Mouse (Mus musculus) midbrain, embryonic 12.5 days (tissue): ENCODE data around the gene Entr1. TPM values are rescaled to one million over a fixed set of nuclear protein-coding genes. Genes with fewer than 3 reads are reported as not detected.

Source experiments
- ATAC-seq: fragments of 200-750 bp; cut with Nextera tagmentation; 2 replicates; pipeline ENCODE4 v1.8.0; 2017; ENCODE audit warnings: low read depth, moderate TSS enrichment, moderate library complexity; ENCODE audit not compliant: low FRiP score
- H3K27ac ChIP-seq: fragments of 300-500 bp; sonication (generic); replicated peaks from 2 replicates; pipeline ENCODE4 v1.5.1; 2016; ENCODE audit warnings: mild to moderate bottlenecking
- H3K27me3 ChIP-seq: fragments of 300-500 bp; sonication (generic); 2 replicates; pipeline ENCODE4 v1.6.1; 2016; ENCODE audit warnings: mild to moderate bottlenecking
- H3K36me3 ChIP-seq: fragments of 300-500 bp; sonication (generic); 2 replicates; pipeline ENCODE4 v1.6.1; 2016
- H3K4me1 ChIP-seq: fragments of 300-500 bp; sonication (generic); 2 replicates; pipeline ENCODE4 v1.6.1; 2016
- H3K4me2 ChIP-seq: fragments of 300-500 bp; sonication (generic); replicated peaks from 2 replicates; pipeline ENCODE4 v1.6.1; 2016; ENCODE audit warnings: mild to moderate bottlenecking, moderate library complexity
- H3K4me3 ChIP-seq: fragments of 300-500 bp; sonication (generic); 2 replicates; pipeline ENCODE4 v1.5.1; 2016; ENCODE audit warnings: mild to moderate bottlenecking
- H3K9ac ChIP-seq: fragments of 300-500 bp; sonication (generic); replicated peaks from 2 replicates; pipeline ENCODE4 v1.6.1; 2016; ENCODE audit warnings: mild to moderate bottlenecking, moderate library complexity
- H3K9me3 ChIP-seq: fragments of 300-500 bp; sonication (generic); 2 replicates; pipeline ENCODE4 v1.6.1; 2016; ENCODE audit warnings: mild to moderate bottlenecking
- WGBS: fragments of 180-500 bp; shearing (Covaris S2); methylation state at CpG from one replicate; pipeline ENCODE4 v1.1.7; 2016; 5-methylcytosine and 5-hydroxymethylcytosine counted together
- polyA plus RNA-seq: library from polyadenylated mRNA; unstranded; fragments of >200 nt; fragmentation: Nextera tagmentation; extraction: Ambion mirVana; gene quantifications from 2 replicates; pipeline ENCODE4 v1.2.1, GENCODE M21; 2016

Gene Entr1
- polyA plus RNA-seq = 169 and 170 TPM in 2 replicates

- peak within 1 kb of the TSS; percentile 98 for H3K4me3 ChIP-seq
- ATAC-seq = peak; percentile 90
- H3K27ac ChIP-seq = peak within 1 kb of the TSS; percentile 63
- peaks cover 74% of the 10 kb centered on the region for H3K36me3 ChIP-seq
- H3K27me3 ChIP-seq = no peaks in the 10 kb centered on the region
- no peaks in the 10 kb centered on the region for H3K9me3 ChIP-seq
- H3K4me2 ChIP-seq = peak within 1 kb of the TSS; percentile 99
- under 1% methylated on average over 56 of the region's 60 CpGs for WGBS
- H3K4me1 ChIP-seq = peaks cover 21% of the 10 kb centered on the region
- H3K9ac ChIP-seq = peak within 1 kb of the TSS; percentile 95
These were observed at the start of gene Entr1, which contains the start of gene Pmpca for GRCm38 (mm10) chr2:26389154-26389690. Gene Entr1, minus strand, starts transcription at chr2:26389316. Gene Pmpca, plus strand, starts transcription at chr2:26389339.

- peaks cover 69% of the 10 kb centered on the region for H3K36me3 ChIP-seq
- no peak overlapping the region for H3K4me3 ChIP-seq
These were observed 49.3 kb upstream of the Entr1 start for GRCm38 (mm10) chr2:26438373-26438772.

GRCm38 (mm10) chr2:26437221-26437620 lies 48.1 kb upstream of the Entr1 start:
- 85% methylated on average over 4 of the region's 4 CpGs for WGBS
- Histone ChIP-seq H3K4me2 (no peak overlapping the region), H3K4me1 (0 out of 2 replicates have a peak, but pooled peaks cover 6% of the 10 kb centered on the region), H3K9ac (no peak overlapping the region), H3K27me3 (no peaks in the 10 kb centered on the region), H3K4me3 (no peak overlapping the region), H3K36me3 (peaks cover 78% of the 10 kb centered on the region), H3K27ac (no peak overlapping the region), H3K9me3 (no peaks in the 10 kb centered on the region)
- ATAC-seq = no peak

More at GRCm38 (mm10) chr2:26438373-26438772, 49.3 kb upstream of the Entr1 start:
- no peak overlapping the region for H3K27ac ChIP-seq
- H3K9ac ChIP-seq = no peak overlapping the region
- 89% methylated on average over 7 of the region's 7 CpGs for WGBS
- H3K4me1 ChIP-seq = peaks cover 12% of the 10 kb centered on the region
- H3K4me2 ChIP-seq = no peak overlapping the region
- no peak for ATAC-seq
- H3K27me3 ChIP-seq = no peaks in the 10 kb centered on the region
- H3K9me3 ChIP-seq = no peaks in the 10 kb centered on the region

- Histone ChIP-seq H3K4me1 (0 out of 2 replicates have a peak, but pooled peaks cover 6% of the 10 kb centered on the region), H3K9ac (no peak overlapping the region), H3K36me3 (peaks cover 81% of the 10 kb centered on the region), H3K4me2 (no peak overlapping the region), H3K27me3 (no peaks in the 10 kb centered on the region), H3K9me3 (no peaks in the 10 kb centered on the region), H3K4me3 (no peak overlapping the region), H3K27ac (no peak overlapping the region)
- ATAC-seq = no peak
- 96% methylated on average over 7 of the region's 7 CpGs for WGBS
These were observed 45.9 kb upstream of the Entr1 start for GRCm38 (mm10) chr2:26434791-26435572.

GRCm38 (mm10) chr2:26429851-26430250 lies 40.7 kb upstream of the Entr1 start:
- Histone ChIP-seq H3K36me3 (peaks cover 94% of the 10 kb centered on the region), H3K4me2 (no peak overlapping the region), H3K27me3 (no peaks in the 10 kb centered on the region), H3K9me3 (no peaks in the 10 kb centered on the region), H3K4me3 (no peak overlapping the region), H3K4me1 (no peaks in the 10 kb centered on the region), H3K27ac (no peak overlapping the region), H3K9ac (no peak overlapping the region)
- ATAC-seq = no peak
- 95% methylated on average over 5 of the region's 5 CpGs for WGBS

- WGBS = 96% methylated on average over 2 of the region's 2 CpGs
- no peaks in the 10 kb centered on the region for H3K9me3 ChIP-seq
- ATAC-seq = no peak
- peaks cover 98% of the 10 kb centered on the region for H3K36me3 ChIP-seq
- H3K4me2 ChIP-seq = no peak overlapping the region
- H3K4me3 ChIP-seq = no peak overlapping the region
- H3K9ac ChIP-seq = no peak overlapping the region
- H3K27me3 ChIP-seq = no peaks in the 10 kb centered on the region
- H3K27ac ChIP-seq = no peak overlapping the region
- H3K4me1 ChIP-seq = no peaks in the 10 kb centered on the region
These were observed 35.4 kb upstream of the Entr1 start for GRCm38 (mm10) chr2:26424541-26424940.

- no peak overlapping the region for H3K4me3 ChIP-seq
- H3K4me1 ChIP-seq = no peaks in the 10 kb centered on the region
- no peak overlapping the region for H3K4me2 ChIP-seq
- H3K9me3 ChIP-seq = no peaks in the 10 kb centered on the region
- H3K27me3 ChIP-seq = no peaks in the 10 kb centered on the region
- H3K27ac ChIP-seq = no peak overlapping the region
- H3K9ac ChIP-seq = no peak overlapping the region
- WGBS = 90% methylated on average over 1 of the region's 1 CpGs
- peaks cover 96% of the 10 kb centered on the region for H3K36me3 ChIP-seq
- ATAC-seq = no peak
These were observed 34.0 kb upstream of the Entr1 start for GRCm38 (mm10) chr2:26423086-26423485.

GRCm38 (mm10) chr2:26421969-26422368 lies 32.9 kb upstream of the Entr1 start:
- no peak overlapping the region for H3K9ac ChIP-seq
- H3K4me3 ChIP-seq = no peak overlapping the region
- 91% methylated on average over 2 of the region's 2 CpGs for WGBS
- no peaks in the 10 kb centered on the region for H3K9me3 ChIP-seq
- no peak for ATAC-seq
- no peak overlapping the region for H3K27ac ChIP-seq
- no peaks in the 10 kb centered on the region for H3K4me1 ChIP-seq
- H3K27me3 ChIP-seq = no peaks in the 10 kb centered on the region
- no peak overlapping the region for H3K4me2 ChIP-seq
- H3K36me3 ChIP-seq = peaks cover 94% of the 10 kb centered on the region

GRCm38 (mm10) chr2:26418120-26418519 lies 29.0 kb upstream of the Entr1 start:
- H3K4me1 ChIP-seq = no peaks in the 10 kb centered on the region
- H3K36me3 ChIP-seq = peaks cover 94% of the 10 kb centered on the region
- no peak overlapping the region for H3K9ac ChIP-seq
- H3K27ac ChIP-seq = no peak overlapping the region
- no peak for ATAC-seq
- 90% methylated on average over 1 of the region's 1 CpGs for WGBS
- H3K4me3 ChIP-seq = no peak overlapping the region
- no peak overlapping the region for H3K4me2 ChIP-seq
- no peaks in the 10 kb centered on the region for H3K27me3 ChIP-seq
- H3K9me3 ChIP-seq = no peaks in the 10 kb centered on the region

- Histone ChIP-seq H3K36me3 (peaks cover 94% of the 10 kb centered on the region), H3K4me2 (no peak overlapping the region), H3K4me1 (no peaks in the 10 kb centered on the region), H3K9ac (no peak overlapping the region), H3K27me3 (no peaks in the 10 kb centered on the region), H3K4me3 (no peak overlapping the region), H3K9me3 (no peaks in the 10 kb centered on the region), H3K27ac (no peak overlapping the region)
- ATAC-seq = no peak
These were observed 27.9 kb upstream of the Entr1 start for GRCm38 (mm10) chr2:26417066-26417465.

GRCm38 (mm10) chr2:26410931-26411411 lies 21.9 kb upstream of the Entr1 start:
- no peak overlapping the region for H3K9ac ChIP-seq
- peaks cover 26% of the 10 kb centered on the region for H3K4me1 ChIP-seq
- H3K36me3 ChIP-seq = peaks cover 60% of the 10 kb centered on the region
- H3K27ac ChIP-seq = no peak overlapping the region
- H3K27me3 ChIP-seq = no peaks in the 10 kb centered on the region
- no peaks in the 10 kb centered on the region for H3K9me3 ChIP-seq
- 72% methylated on average over 5 of the region's 5 CpGs for WGBS
- no peak for ATAC-seq
- no peak overlapping the region for H3K4me2 ChIP-seq
- H3K4me3 ChIP-seq = no peak overlapping the region

GRCm38 (mm10) chr2:26410091-26410490 lies 21.0 kb upstream of the Entr1 start:
- H3K27me3 ChIP-seq = no peaks in the 10 kb centered on the region
- no peak overlapping the region for H3K27ac ChIP-seq
- no peak overlapping the region for H3K4me2 ChIP-seq
- H3K4me1 ChIP-seq = peaks cover 33% of the 10 kb centered on the region
- peaks cover 58% of the 10 kb centered on the region for H3K36me3 ChIP-seq
- no peak overlapping the region for H3K4me3 ChIP-seq
- no peak for ATAC-seq
- no peak overlapping the region for H3K9ac ChIP-seq
- no peaks in the 10 kb centered on the region for H3K9me3 ChIP-seq
- WGBS = 66% methylated on average over 5 of the region's 5 CpGs
